Mouse (Mus musculus): ENCODE data around the gene Gm10135.
"Not testable (repeated sequence)": the region's sequence is repeated elsewhere in the genome, so short reads cannot be mapped to it uniquely, and the experiment has no call there.

GRCm38 (mm10) chr5:73011806-73012205 lies 37.3 kb upstream of the Gm10135 start:
- not testable (repeated sequence) for TF ChIP-seq CTCF (IDR thresholded peaks at IDR 0.05; ENCODE audit: borderline replicate concordance, insufficient read depth, low read length); POLR2A (IDR thresholded peaks at IDR 0.05; ENCODE audit: low read depth, low read length)

All from embryonic fibroblast, embryonic 13.5 days (primary cell).